Mouse (Mus musculus): ENCODE measurements around the gene Clcf1. TPM values are rescaled to one million over a fixed set of nuclear protein-coding genes. Genes with fewer than 3 reads are reported as not detected.

The Clcf1 gene
- total and polyA plus RNA-seq, 2 experiments: 0.28 to 3.8 TPM

DNA sequence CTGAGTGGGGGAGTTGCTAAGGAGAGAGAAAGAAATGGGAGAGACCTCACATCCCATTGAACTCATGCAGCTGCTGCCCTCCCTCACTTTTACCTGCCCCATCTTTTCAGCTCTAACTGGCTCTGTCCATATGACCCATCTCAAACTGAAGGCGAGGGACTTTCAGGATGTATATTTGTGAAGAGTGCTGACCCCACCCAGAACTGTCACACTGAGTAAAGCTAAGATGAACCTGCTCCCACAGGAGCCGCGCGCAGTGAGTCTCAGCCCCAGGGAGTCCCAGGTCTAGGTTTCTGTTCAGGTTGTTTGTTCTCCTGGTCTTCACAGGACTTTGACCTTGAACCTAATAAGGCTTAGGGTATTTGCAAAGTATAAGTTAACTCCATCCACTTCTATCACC is 14.9 kb downstream of the Clcf1 start:
- Histone ChIP-seq H3K36me3 (ENCODE audit: control insufficient read depth, insufficient read depth, low read length) (no peaks in the 10 kb centered on the region), H3K79me2 (ENCODE audit: control insufficient read depth, insufficient read depth, low read length) (no peaks in the 10 kb centered on the region), H3K4me1 (ENCODE audit: control insufficient read depth, insufficient read depth, low read length) (no peaks in the 10 kb centered on the region; the same call in 1 of the 2 replicates), H3K4me3 (ENCODE audit: insufficient read depth, low read depth, low read length) (no peak overlapping the region), H3K27me3 (ENCODE audit: control insufficient read depth, insufficient read depth, low read length) (no peaks in the 10 kb centered on the region), H3K9ac (ENCODE audit: low read depth, low read length) (no peak overlapping the region), H3K27ac (replicated peaks; ENCODE audit: insufficient read depth, low read depth, low read length) (no peak overlapping the region)
- WGBS: 54% methylated on average over 4 of the region's 4 CpGs
- DNase-seq (ENCODE audit: extremely low read depth, low read depth, low spot score): no peak
- no peak for TF ChIP-seq POLR2A (IDR thresholded peaks at IDR 0.05; ENCODE audit: extremely low read depth, insufficient read depth, low read length)
- no peak for TF ChIP-seq CTCF (IDR thresholded peaks at IDR 0.05; ENCODE audit: low read depth, low read length)

GRCm38 (mm10) chr19:4229451-4230076 is 15.5 kb downstream of the Clcf1 start:
- H3K4me3 ChIP-seq (ENCODE audit: insufficient read depth, low read depth, low read length): no peak overlapping the region
- no peaks in the 10 kb centered on the region for H3K79me2 ChIP-seq (ENCODE audit: control insufficient read depth, insufficient read depth, low read length)
- no peaks in the 10 kb centered on the region for H3K27me3 ChIP-seq (ENCODE audit: control insufficient read depth, insufficient read depth, low read length)
- no peak for TF ChIP-seq CTCF (IDR thresholded peaks at IDR 0.05; ENCODE audit: low read depth, low read length)
- no peak for TF ChIP-seq POLR2A (IDR thresholded peaks at IDR 0.05; ENCODE audit: extremely low read depth, insufficient read depth, low read length)
- no peak overlapping the region for H3K9ac ChIP-seq (ENCODE audit: low read depth, low read length)
- H3K36me3 ChIP-seq (ENCODE audit: control insufficient read depth, insufficient read depth, low read length): no peaks in the 10 kb centered on the region
- no peaks in the 10 kb centered on the region; the same call in 1 of the 2 replicates for H3K4me1 ChIP-seq (ENCODE audit: control insufficient read depth, insufficient read depth, low read length)
- 92% methylated on average over 9 of the region's 9 CpGs for WGBS
- no peak overlapping the region for H3K27ac ChIP-seq (replicated peaks; ENCODE audit: insufficient read depth, low read depth, low read length)
- DNase-seq (ENCODE audit: extremely low read depth, low read depth, low spot score): no peak

GRCm38 (mm10) chr19:4230415-4230814 is 16.4 kb downstream of the Clcf1 start:
- Histone ChIP-seq H3K36me3 (ENCODE audit: control insufficient read depth, insufficient read depth, low read length) (no peaks in the 10 kb centered on the region), H3K4me3 (ENCODE audit: insufficient read depth, low read depth, low read length) (no peak overlapping the region), H3K27ac (replicated peaks; ENCODE audit: insufficient read depth, low read depth, low read length) (no peak overlapping the region), H3K4me1 (ENCODE audit: control insufficient read depth, insufficient read depth, low read length) (no peaks in the 10 kb centered on the region; the same call in 1 of the 2 replicates), H3K9ac (ENCODE audit: low read depth, low read length) (no peak overlapping the region), H3K27me3 (ENCODE audit: control insufficient read depth, insufficient read depth, low read length) (no peaks in the 10 kb centered on the region), H3K79me2 (ENCODE audit: control insufficient read depth, insufficient read depth, low read length) (no peaks in the 10 kb centered on the region)
- no peak for DNase-seq (ENCODE audit: extremely low read depth, low read depth, low spot score)
- TF ChIP-seq CTCF (IDR thresholded peaks at IDR 0.05; ENCODE audit: low read depth, low read length) (no peak), POLR2A (IDR thresholded peaks at IDR 0.05; ENCODE audit: extremely low read depth, insufficient read depth, low read length) (no peak)
- 69% methylated on average over 8 of the region's 8 CpGs for WGBS

DNA sequence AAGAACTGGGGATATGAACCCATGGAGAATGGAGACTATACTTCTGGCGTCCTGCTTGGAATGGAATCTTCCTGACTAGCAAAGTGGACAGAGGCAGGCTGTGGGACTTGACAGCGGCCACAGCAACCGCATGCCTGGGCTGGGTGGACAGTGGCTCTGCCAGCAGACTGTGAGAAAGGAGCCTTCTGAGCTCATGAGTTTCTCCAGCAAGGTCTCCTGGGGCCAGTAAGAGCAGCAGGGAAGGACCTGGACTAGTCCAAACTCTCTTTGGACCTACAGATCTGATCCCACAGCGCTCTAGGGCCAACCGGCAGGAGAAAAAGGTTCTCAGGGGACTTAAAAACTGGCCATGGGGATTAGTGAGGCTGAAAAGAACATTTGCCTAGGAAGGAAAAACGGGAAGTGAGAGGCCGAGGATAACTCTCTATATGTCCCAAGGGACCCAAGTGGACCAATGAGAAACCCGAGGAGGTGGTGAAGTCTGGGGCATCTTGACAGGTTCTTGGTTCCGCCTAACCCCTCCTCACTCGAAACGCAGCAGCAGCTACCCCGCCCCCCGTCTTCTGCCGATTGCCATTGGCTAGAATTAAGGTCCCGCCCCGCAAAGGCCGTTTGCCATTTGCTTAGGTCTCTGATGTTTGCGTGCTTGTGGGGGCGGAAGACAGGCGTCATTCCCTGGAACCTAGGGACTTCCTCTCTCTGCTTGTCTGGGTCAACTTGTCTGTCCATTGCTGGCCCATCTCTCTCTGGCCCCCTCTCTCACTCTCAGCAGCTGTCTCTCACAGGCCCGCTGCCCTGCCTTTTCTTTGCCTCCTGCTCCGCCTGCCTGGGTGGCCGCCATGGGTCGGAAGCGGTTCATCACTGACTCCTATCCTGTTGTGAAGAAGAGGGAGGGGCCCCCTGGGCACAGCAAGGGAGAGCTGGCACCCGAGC is 17.5 kb downstream of the Clcf1 start, which contains the start of gene Pold4:
Gene Pold4, plus strand, starts transcription at position 647 of the 933 bp plus-strand sequence.
- TF ChIP-seq POLR2A (IDR thresholded peaks at IDR 0.05; ENCODE audit: extremely low read depth, insufficient read depth, low read length) (peak; percentile 63; the same call in 1 of the 2 replicates), CTCF (IDR thresholded peaks at IDR 0.05; ENCODE audit: low read depth, low read length) (no peak)
- peak; percentile 87 for DNase-seq (ENCODE audit: extremely low read depth, low read depth, low spot score)
- H3K9ac ChIP-seq (ENCODE audit: low read depth, low read length): peak within 1 kb of the TSS; percentile 81
- no peaks in the 10 kb centered on the region for H3K27me3 ChIP-seq (ENCODE audit: control insufficient read depth, insufficient read depth, low read length)
- H3K4me1 ChIP-seq (ENCODE audit: control insufficient read depth, insufficient read depth, low read length): no peaks in the 10 kb centered on the region; the same call in 1 of the 2 replicates
- H3K4me3 ChIP-seq (ENCODE audit: insufficient read depth, low read depth, low read length): peak within 1 kb of the TSS; percentile 78
- no peaks in the 10 kb centered on the region for H3K36me3 ChIP-seq (ENCODE audit: control insufficient read depth, insufficient read depth, low read length)
- 10% methylated on average over 26 of the region's 26 CpGs for WGBS
- no peaks in the 10 kb centered on the region for H3K79me2 ChIP-seq (ENCODE audit: control insufficient read depth, insufficient read depth, low read length)
- H3K27ac ChIP-seq (replicated peaks; ENCODE audit: insufficient read depth, low read depth, low read length): peak within 1 kb of the TSS; percentile 94

GRCm38 (mm10) chr19:4232186-4232572 is 18.1 kb downstream of the Clcf1 start:
- TF ChIP-seq POLR2A (IDR thresholded peaks at IDR 0.05; ENCODE audit: extremely low read depth, insufficient read depth, low read length): no peak
- TF ChIP-seq CTCF (IDR thresholded peaks at IDR 0.05; ENCODE audit: low read depth, low read length): no peak
- Histone ChIP-seq H3K4me3 (ENCODE audit: insufficient read depth, low read depth, low read length) (peak overlapping the region; percentile 78), H3K79me2 (ENCODE audit: control insufficient read depth, insufficient read depth, low read length) (no peaks in the 10 kb centered on the region), H3K27me3 (ENCODE audit: control insufficient read depth, insufficient read depth, low read length) (no peaks in the 10 kb centered on the region), H3K36me3 (ENCODE audit: control insufficient read depth, insufficient read depth, low read length) (no peaks in the 10 kb centered on the region), H3K27ac (replicated peaks; ENCODE audit: insufficient read depth, low read depth, low read length) (peak overlapping the region; percentile 94), H3K4me1 (ENCODE audit: control insufficient read depth, insufficient read depth, low read length) (no peaks in the 10 kb centered on the region; the same call in 1 of the 2 replicates), H3K9ac (ENCODE audit: low read depth, low read length) (peak overlapping the region; percentile 81)
- peak; percentile 71 for DNase-seq (ENCODE audit: extremely low read depth, low read depth, low spot score)
- 0% methylated on average over 2 of the region's 2 CpGs for WGBS
